Mouse (Mus musculus) G1E (cell line): ENCODE measurements around the gene Nedd4.

Source experiments
- CTCF ChIP-seq: IDR thresholded peaks from 2 replicates; pipeline ENCODE4 v1.5.1; 2012; ENCODE audit warnings: low read depth, low read length, inconsistent platforms, mixed read lengths
- GATA1 ChIP-seq: IDR thresholded peaks from 2 replicates; pipeline ENCODE4 v1.6.1; 2012; ENCODE audit warnings: borderline replicate concordance, low read length, inconsistent platforms, mixed read lengths
- TAL1 ChIP-seq: conservative IDR thresholded peaks from 2 replicates; pipeline ENCODE4 v1.6.1; 2012; ENCODE audit warnings: low read depth, low read length, inconsistent platforms, mixed read lengths

- TF ChIP-seq CTCF (no peak), GATA1 (no peak), TAL1 (no peak)
Observed at GRCm38 (mm10) chr9:72757143-72757542, 95.0 kb downstream of the Nedd4 start.
